Mouse (Mus musculus) ES-E14 (cell line): ENCODE measurements around the gene Fhit.

Source experiments
- CHD2 ChIP-seq: IDR thresholded peaks from 2 replicates; pipeline ENCODE4 v1.6.1; 2014; ENCODE audit warnings: mild to moderate bottlenecking, low read depth, low read length, inconsistent platforms
- HCFC1 ChIP-seq: IDR thresholded peaks from 2 replicates; pipeline ENCODE4 v1.6.1; 2012; ENCODE audit warnings: low read length, inconsistent platforms, borderline replicate concordance; ENCODE audit not compliant: insufficient read depth
- MAFK ChIP-seq: IDR thresholded peaks from 2 replicates; pipeline ENCODE4 v1.6.1; 2014; ENCODE audit warnings: mild to moderate bottlenecking, low read depth, low read length, inconsistent platforms; ENCODE audit not compliant: insufficient read depth
- ZC3H11A ChIP-seq: IDR thresholded peaks from 2 replicates; pipeline ENCODE4 v1.6.1; 2012; ENCODE audit warnings: low read depth, mild to moderate bottlenecking, inconsistent platforms, low read length, borderline replicate concordance

DNA sequence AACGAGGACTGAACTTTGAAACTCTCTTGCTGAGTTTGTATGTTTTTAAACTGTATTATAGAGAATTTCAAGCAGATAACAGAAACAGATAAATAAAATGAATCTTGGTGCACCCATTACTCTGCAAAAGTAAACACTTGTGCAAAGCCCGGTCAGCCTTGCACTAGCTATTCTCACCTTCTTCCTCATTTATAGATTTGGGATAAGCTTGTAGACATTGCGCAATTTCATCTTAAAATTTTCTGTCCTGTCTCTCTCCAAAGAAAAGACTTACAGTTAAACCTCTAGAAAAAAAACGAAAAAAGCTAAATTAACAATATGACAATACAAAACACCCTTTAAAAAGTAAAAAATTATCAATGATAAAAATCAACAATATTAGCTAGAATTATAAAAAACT lies 795.0 kb downstream of the Fhit start:
- no peak for TF ChIP-seq HCFC1
- no peak for TF ChIP-seq CHD2
- no peak for TF ChIP-seq MAFK
- TF ChIP-seq ZC3H11A, result no peak
